Mouse (Mus musculus): ENCODE data around the gene Ccl9.

DNA sequence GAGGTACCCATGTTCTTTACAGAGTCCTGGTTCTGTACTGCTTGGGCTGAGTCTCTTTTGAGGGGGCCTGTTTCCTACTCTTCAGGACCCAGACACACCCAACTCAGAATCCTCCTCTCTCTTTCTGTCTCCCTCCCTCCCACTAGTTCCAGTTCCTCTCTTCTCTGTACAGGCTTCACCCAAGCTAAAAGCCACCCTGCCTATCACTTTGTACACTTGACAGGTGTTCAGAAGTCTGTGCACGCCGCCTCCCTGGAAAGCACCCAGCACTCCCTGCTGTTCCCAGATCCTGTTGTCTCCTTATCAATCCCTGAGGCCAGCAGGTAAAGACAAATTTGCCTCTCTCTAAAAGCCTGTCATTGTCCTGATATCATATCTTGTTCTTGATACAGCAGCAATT is 32.5 kb upstream of the Ccl9 start:
- TF ChIP-seq POLR2A (IDR thresholded peaks at IDR 0.05; ENCODE audit: low read depth, low read length): no peak
- no peak for TF ChIP-seq CTCF (IDR thresholded peaks at IDR 0.05; ENCODE audit: borderline replicate concordance, insufficient read depth, low read length)

Measured in embryonic fibroblast, embryonic 13.5 days (primary cell).